Mouse (Mus musculus): ENCODE results near the gene Smg7.

- no peak for TF ChIP-seq CTCF (IDR thresholded peaks at IDR 0.05; ENCODE audit: borderline replicate concordance, control insufficient read depth, extremely low read depth, insufficient read depth, low read length, poor library complexity)
- no peak for TF ChIP-seq POLR2A (IDR thresholded peaks at IDR 0.05; ENCODE audit: control insufficient read depth, extremely low read depth, insufficient read depth, low read length, poor library complexity)
Measured at GRCm38 (mm10) chr1:152824206-152824605, 78.2 kb downstream of the Smg7 start.

All from thymus, adult 2 months (tissue).